Mouse (Mus musculus) olfactory bulb, adult 2 months (tissue): ENCODE measurements around the gene Ano1.

Source experiments
- CTCF ChIP-seq: fragments of 200-500 bp; IDR thresholded peaks from 2 replicates; pipeline ENCODE4 v1.5.1; 2012; ENCODE audit warnings: low read depth, mild to moderate bottlenecking, low read length, moderate library complexity; ENCODE audit not compliant: insufficient read depth
- POLR2A ChIP-seq: fragments of 200-500 bp; IDR thresholded peaks from 2 replicates; pipeline ENCODE4 v1.6.1; 2012; ENCODE audit warnings: mild to moderate bottlenecking, low read depth, low read length, moderate library complexity; ENCODE audit not compliant: insufficient read depth

- TF ChIP-seq POLR2A: no peak
- TF ChIP-seq CTCF: no peak
Measured at GRCm38 (mm10) chr7:144630622-144631021, 121.2 kb downstream of the Ano1 start.
